Mouse (Mus musculus) cerebellum, postnatal 4 days (tissue): ENCODE data around the gene Zbtb20.

Experiments used
- DNase-seq, 2 experiments: peaks; one replicate each; pipeline ENCODE4 v3.0.0; 2022; ENCODE audit warnings: low spot score in 2 of 2, mixed read lengths in 1 of 2

Zbtb20 gene

DNA sequence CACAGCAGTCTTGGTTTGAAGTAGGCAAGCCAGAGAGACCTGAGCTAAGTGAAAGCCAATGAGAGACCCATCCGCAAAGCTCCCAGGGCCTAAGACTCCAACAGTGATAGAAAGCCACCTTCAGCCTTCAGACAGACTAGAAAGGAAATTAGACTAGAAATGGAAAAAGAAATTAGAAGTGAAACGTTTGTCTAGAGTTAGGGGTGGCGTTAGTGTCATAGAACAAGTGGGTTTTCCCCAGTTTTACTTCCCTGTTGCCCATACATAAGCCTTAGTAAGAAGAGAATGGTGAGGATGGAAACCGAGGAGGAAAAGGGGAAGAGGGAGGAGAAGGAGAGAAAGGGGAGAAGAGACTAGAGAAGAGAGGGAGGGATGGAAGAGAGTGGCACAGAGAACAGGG lies 726.9 kb downstream of the Zbtb20 start:
- no peak for DNase-seq

DNA sequence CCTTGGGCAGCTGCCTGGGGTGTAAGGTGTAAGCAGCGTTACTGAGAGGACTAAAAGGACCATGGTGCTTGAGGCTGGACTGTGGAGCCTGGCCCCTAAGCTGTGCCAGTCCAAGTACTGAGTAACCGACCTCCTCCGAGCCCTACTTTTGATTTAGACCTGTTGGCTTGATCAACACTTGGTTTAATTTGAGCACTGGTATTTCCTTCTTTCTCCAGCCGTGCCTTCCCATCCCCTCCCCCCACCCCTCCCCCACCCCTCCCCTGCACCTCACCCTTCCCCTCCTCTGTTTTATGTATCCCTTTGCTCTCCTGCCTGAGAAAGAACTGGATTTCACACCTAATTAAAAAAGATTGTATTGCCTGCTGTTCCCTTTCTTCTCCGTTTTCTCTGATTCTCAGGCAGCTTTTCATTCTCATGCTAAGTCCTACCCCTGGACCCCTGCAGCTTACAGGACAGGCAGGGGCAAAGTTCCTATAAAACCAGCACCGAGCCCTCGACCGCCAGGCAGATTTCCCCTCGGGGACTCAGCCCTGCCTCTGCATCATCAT lies 728.0 kb downstream of the Zbtb20 start:
- no peak for DNase-seq

DNA sequence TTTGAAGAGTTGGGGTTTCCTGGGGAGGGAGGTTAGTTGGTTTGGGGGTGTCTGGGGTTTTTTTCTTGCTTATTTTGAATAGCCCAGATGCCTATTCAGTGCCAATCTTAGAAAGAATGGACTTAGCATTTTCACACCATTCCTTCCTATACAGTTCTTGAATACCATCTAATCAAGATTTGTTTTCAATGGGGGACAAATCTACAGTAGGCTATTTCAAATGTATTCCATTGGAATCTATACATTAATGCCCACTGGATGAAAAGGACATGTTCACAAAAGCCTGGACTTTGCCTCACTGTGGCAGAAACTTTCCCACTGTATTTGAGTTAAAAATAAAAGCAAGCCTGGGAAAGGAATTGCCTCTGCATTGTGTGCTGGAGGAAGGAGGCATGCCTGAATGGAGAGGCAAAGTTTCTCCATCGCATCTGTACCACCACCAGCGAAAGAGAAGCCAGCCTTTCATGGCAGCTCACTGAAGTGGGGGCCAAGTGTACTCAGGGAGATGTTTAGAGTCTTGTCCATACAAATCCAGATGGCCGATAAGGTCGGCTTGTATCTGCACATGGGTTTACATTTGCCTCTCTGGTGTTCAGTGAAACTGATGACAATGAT lies 728.8 kb downstream of the Zbtb20 start:
- DNase-seq = no peak

DNA sequence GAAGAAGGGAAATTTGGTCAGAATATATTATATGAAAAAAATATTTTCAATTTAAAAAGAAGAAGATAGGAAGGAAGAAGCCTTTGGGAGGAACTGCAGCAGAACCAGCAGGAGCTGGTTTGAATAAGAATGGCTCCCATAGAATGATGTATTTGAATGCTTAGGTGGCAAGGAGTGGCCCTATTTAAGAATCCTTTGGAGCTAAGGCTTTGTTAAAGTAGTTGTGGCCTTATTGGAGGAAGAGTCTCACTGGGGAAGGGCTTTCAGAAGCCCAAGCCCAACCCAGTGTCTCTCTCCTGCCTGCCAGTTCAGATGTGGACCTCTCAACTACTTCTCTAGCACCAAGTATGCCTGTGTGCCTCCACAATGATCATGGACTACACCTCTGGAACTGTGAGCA lies 731.4 kb downstream of the Zbtb20 start:
- no peak for DNase-seq

DNA sequence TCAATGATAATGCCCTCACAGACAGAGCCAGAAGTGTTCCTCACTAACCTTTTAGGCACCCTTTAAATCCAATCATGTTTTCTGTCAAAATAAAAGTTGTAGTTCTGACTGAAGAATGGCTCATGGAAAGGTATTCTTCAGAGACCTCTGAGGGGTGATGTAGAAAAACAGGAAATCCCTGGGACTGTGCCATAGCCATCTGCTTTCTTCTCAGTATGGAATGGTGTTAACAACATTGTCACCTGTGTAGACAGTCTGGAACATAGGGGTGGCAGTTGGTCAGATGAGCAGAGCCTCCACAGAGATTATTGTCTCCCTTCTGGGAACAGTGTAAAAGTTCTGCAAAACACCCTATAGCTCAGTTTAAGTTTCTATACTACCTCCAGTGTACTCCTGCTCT lies 732.4 kb downstream of the Zbtb20 start:
- DNase-seq = no peak

DNA sequence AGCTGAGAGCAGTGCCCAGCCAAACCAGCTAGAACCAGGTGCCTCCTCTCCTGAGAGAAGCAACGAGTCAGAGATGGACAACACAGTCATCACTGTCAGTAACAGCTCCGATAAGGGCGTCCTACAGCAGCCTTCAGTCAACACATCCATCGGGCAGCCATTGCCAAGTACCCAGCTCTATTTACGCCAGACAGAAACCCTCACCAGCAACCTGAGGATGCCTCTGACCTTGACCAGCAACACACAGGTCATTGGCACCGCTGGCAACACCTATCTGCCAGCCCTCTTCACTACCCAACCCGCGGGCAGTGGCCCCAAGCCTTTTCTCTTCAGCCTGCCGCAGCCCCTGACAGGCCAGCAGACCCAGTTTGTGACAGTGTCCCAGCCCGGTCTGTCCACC lies 734.7 kb downstream of the Zbtb20 start:
- DNase-seq = no peak

DNA sequence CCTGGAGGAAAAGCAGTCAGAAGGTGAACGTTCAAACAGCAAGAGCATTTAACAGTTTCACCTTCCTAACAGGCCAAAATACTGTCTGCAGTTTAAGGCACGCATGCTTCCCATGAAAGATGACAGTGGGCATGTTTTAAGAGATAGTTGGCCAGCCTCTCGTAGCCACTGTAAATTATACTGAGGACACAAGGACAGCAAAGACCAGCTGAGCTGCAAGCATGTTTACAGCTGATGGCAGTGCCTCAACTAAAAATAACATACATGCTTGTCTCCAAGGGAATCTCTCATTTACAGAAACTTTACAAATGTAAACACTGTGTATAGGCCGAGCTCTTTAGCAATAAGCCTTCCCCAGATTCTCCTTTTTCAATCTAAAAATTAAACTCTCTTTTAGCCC lies 740.7 kb downstream of the Zbtb20 start:
- no peak for DNase-seq

DNA sequence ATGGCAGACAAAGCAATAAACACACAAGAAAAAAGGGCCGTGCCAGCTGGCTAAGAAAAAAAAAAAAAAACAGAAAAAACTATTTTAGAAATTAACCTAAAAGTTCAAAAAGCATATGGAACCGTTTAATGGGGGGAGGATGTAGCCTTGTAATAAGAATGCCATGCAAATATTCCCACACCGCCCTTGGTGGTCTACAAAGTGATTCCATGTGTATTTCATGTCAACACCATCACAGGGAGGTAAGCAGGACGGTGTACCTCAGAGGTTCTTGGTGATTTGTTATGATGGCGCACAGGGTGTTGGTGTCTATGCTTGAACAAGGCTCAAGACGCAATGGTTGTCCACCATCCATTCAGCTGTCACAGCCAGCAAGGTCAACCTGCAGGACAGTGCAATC lies 741.7 kb downstream of the Zbtb20 start:
- DNase-seq = no peak

DNA sequence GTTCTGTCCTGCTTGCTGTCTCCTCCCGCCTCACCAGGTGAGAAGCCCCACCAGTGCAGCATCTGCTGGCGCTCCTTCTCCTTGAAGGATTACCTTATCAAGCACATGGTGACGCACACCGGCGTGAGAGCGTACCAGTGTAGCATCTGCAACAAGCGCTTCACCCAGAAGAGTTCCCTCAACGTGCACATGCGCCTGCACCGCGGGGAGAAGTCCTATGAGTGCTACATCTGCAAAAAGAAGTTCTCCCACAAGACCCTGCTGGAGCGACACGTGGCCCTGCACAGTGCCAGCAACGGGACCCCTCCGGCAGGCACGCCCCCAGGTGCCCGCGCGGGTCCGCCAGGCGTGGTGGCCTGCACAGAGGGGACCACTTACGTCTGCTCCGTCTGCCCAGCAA lies 742.6 kb downstream of the Zbtb20 start:
- no peak for DNase-seq

DNA sequence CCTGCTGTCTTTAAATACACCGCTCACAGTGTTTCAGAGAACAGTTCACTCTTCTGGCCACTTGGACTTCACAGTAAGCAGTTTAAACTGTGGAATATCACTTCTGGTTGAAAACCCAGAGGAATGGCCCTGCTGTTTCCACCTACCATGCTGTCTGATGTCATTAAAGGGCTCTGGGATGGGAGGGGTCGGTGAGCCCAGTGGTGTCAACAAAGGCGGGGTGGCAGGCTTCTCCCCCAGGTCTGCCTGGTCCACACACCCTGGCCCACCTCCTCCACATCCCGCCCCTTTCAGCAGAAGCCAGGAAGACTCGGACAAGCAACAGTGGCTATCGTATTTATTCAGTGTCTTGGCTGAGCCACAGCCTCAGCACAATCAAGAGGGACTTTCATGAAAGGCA lies 743.6 kb downstream of the Zbtb20 start:
- no peak for DNase-seq

DNA sequence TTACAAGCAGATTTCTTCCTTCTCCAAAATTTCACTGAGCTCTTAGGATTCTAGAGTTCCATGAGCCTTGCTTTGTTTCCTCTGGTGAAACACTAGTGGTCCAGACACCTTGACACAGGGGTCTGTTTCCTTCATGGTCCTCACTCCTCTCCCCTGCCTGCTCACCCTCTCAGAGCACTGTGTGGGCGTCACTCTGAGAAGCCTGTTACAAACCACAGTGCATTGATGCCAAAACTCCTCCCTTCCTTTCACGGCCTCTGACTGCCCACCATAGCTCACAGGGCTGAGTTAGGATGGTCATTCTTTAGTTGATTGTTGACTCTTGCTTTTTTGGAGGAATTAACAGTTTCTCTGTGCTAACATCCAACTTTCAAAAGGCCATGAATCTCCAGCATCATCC lies 744.7 kb downstream of the Zbtb20 start:
- DNase-seq = no peak

DNA sequence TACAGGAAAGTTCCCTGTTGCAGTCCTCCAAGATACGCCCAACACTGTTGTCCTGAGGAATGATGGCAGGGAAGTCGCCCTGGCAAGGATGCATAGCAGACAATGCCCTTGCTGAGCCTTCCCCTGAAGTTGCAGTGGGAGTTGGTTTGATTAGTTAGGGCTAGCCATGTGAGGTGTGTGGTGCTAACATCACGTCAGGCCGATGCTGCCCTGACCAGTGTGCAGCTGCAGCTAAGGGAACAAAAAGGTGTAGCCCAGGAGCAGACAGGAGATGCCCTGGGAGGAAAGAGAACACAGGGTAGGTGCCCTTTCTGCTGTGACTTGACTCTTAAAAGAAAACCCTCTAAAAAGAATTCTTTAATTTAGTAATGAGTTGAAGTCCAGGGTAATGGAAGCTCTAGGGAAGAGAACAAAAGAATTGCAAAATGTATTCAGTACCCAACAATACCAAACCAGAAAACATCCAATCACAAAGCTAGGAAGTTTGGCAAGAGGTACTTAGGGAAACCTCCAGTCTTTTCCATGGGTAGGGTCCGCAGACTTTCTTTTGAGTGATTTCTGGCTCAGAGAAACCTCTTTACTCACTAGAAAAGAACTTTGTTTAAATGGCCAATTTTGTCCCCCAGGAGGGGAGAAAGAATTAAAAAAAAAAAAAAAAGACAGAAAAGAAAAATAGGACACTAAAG lies 747.8 kb downstream of the Zbtb20 start:
- DNase-seq = no peak

DNA sequence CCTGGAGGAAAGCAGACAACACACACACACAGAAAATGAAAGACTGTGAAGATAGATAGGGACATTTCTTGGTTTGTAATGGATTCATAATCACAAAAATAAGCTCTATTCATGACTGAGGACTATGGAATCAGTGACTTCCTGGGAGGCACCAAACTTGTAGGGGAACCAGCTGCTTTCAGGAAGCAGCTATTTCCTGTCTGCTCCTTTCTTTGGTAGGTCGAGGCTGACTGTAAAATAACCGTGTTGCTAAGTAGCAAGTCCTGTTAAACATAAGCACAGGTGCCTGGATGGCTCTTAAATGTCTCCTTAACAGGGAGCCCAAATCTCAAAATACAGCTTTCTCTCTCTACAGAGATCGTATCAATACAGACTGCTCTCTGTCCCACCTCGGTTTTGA lies 749.2 kb downstream of the Zbtb20 start:
- DNase-seq = no peak

DNA sequence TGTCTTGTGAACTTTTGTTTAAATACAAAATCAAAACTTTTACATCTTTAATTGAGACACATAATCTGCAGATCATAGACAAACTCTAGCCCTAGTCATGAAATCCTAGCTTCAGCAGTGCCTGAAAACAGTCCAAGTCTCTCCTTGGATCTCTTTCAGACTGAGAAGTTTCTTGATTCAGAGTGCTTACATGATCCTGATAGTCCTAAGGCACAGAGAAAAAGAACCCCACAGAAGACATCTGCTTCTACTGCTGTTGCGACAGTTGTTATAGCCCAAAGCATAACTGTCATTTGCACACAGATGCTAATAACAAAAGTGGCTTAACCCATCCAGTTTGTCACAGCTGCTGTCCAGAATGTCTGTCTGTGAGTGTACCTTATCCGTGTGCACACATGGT lies 749.6 kb downstream of the Zbtb20 start:
- DNase-seq = no peak

DNA sequence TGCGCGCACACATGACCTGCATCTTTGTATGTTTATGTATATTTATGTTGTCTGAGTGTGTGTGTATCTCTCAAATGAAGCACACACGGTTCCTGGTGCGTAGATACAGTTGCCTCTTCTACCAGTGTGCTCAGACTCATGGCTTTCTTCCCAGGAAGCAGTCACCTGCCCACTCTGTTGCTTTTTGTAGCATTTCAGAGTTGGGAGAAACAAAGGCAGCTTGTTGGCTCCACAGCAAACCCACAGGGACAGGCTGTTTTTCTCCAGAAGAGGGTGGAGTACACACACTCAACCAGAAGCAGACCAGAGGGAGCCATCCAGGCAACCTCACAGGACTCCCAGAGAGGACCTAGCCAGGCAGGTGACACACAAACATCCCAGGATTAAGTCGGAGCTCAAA lies 750.3 kb downstream of the Zbtb20 start:
- no peak for DNase-seq

DNA sequence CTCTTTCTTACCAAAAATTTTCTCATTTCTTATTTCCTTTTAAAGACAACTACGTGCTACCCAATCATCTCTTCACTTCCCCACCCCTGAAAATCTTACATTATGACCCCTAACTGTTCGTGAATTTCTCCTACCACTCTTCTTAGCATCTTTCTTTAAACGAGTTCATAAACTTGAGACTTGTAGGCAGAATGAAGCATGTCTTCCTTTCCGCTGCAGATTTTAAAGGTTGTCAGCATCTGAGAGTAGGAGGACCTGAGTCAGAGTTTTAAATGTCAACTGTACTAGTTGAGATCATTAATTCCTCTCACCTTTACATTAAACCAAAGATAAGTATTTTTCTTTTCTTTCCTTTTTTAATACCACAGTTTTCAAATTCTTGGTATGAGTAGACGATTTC lies 753.0 kb downstream of the Zbtb20 start:
- DNase-seq = no peak

DNA sequence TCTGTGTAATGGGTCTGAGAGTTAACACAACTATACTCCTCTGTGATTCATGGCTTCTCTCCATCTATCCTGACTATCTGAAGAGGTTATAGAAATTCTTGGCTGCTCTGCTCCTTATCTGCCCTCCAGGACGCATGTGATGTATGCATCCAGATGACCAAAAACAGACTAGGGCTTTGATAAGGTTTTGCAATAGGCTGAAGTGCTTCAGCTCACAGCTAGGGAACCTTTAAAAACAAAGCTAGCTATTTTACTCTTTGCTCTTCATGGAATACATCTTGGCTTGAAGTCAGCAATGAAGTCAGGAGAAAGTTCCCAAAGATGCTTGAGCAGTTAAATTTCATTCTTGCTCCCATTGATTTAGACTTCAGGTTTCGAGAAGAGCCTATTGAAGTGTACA lies 756.1 kb downstream of the Zbtb20 start:
- DNase-seq = no peak

DNA sequence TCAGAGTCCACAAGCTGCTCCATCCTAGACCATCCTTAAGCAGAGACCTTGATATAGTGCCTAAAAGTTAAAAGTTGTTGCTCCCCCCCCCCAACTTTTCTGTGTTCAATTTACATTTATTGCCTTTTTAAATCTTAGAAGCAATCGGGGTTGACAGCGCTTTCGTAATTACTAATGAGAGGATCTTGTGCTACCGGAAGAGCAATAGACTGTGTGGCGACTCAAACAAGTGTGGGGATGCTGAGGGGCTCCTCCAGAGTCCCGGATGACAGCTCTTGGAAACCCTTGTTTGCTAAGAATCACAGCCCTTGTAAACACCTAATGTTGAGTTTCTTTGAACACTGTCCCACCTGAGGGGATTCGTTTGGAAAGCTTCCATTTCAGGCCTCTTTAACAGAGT lies 758.4 kb downstream of the Zbtb20 start:
- no peak for DNase-seq

DNA sequence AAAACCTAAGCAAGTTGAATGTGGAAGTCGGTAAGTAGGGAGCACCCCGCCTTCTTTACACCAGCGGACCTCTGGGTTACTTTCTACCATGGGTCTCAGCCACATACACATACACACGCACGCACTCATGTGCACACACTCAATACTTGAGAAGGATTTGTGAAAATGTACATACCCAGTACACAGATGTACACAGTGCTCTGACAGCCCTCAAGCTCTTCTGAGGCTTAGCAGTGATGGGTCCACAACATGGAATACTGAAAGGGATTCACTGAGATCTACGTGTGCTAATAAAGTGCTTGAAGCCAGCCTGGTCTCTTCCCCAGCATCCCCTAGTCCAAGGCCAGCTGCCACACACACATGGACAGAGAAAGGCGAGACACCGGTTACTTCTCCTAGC lies 761.6 kb downstream of the Zbtb20 start:
- DNase-seq = no peak

DNA sequence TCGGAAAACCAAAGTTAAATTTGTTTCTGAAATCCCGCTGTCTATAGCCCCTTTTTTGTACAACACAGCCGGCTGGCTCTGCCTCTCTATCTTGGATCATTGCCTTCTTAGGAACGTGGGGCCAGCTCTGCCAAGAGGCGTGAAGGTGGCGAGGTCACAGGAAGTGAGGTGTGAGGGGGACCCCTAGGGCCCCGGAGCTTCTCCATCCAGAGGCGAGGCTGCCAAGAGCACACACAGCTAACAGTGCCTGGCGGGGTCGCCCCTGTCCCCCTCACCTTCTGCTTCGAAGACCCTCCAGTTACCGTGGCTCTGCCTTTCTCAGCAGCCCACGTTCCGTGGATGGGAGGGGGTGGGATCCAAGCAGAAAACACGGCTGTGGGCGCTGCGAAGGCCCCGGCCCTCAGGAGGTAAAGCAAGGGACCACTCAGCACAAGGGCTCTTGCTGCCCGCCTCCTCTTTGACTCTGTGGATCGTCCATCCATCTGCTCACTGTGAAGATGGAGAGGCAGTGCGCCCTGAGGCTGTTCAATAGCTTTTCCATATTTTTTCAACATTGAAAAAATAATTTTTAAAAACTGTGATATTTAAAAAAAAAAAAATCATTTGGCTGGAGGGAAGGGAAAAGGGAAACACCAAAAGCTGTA lies 762.8 kb downstream of the Zbtb20 start:
- DNase-seq = peak in 1 of 2 experiments; percentile 20

DNA sequence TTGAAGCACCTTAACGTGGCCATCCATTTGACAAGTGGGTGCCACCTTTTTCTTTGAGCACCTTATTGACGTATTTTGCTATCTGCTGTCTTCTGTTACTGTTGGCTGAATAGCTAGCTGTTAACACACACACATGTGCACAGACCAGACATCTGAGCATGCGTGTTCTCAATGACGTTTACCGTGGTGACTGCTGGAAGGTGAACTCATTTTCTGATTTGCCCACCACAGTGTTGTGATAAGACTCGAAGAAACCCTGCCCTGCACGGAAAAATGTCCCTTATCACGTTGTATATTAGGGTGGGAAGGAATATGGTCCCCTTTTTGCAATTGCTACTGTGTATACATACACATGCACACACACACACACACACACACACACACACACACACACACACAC lies 765.5 kb downstream of the Zbtb20 start:
- no peak for DNase-seq

DNA sequence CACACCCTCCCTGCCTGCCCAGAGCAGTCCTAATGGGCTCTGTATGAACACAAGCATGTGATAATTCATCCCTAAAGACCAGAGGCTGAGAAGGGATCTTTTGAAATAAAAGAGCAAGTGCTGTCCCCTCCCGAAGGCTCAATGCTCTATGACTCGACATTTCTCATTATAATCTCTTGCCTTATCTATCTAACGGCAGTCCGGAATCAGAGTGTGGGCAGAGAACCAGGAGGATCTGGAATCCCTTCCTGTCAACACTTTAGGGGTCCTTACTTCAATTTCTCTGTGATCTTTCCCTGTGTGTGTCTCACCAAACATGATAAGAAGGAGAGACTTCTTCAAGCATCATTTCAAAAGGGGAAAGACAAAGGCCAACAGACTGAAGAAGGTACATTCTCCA lies 770.2 kb downstream of the Zbtb20 start:
- DNase-seq = no peak

DNA sequence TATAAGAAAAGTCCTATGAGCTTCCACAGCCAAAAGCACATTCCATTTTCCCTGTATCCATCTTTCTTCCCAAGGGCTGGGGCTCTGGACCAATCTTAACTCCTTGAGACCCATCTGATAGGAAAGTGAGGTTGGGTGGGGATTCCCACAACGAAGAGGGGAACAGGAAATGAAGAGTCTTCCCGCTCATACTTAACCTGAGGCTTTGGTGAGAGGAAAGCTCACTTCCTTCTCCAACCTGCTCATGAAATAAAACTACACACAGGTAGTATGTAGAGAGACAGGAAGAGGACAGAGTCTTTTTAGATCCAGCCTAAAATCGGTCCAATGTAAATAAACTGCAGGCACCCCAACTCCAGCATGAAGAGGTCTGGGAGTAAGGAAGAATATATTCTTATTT lies 771.3 kb downstream of the Zbtb20 start:
- no peak for DNase-seq
